Mouse (Mus musculus) intestine, postnatal 0 days (tissue): ENCODE data around the gene Elmsan1. TPM values are rescaled to one million over a fixed set of nuclear protein-coding genes. Genes with fewer than 3 reads are reported as not detected.
"Not testable (repeated sequence)": the region's sequence is repeated elsewhere in the genome, so short reads cannot be mapped to it uniquely, and the experiment has no call there.

Experiments used
- ATAC-seq: fragments of 200-750 bp; cut with Nextera tagmentation; 2 replicates; pipeline ENCODE4 v1.8.0; 2017; ENCODE audit warnings: mild to moderate bottlenecking, moderate TSS enrichment, moderate library complexity
- H3K27ac ChIP-seq: fragments of 300-500 bp; sonication (generic); 2 replicates; pipeline ENCODE4 v1.5.1; 2014; ENCODE audit warnings: mild to moderate bottlenecking, low read depth, low read length, moderate library complexity
- H3K27me3 ChIP-seq: fragments of 300-500 bp; sonication (generic); replicated peaks from 2 replicates; pipeline ENCODE4 v1.6.1; 2014; ENCODE audit warnings: low read length, mixed read lengths; ENCODE audit not compliant: control insufficient read depth, insufficient read depth
- H3K36me3 ChIP-seq: fragments of 300-500 bp; sonication (generic); 2 replicates; pipeline ENCODE4 v1.6.1; 2014; ENCODE audit warnings: mild to moderate bottlenecking, moderate library complexity; ENCODE audit not compliant: control insufficient read depth, insufficient read depth
- H3K4me1 ChIP-seq: fragments of 300-500 bp; sonication (generic); replicated peaks from 2 replicates; pipeline ENCODE4 v1.6.1; 2014; ENCODE audit warnings: antibody characterized with exemption, low read length, mixed read lengths; ENCODE audit not compliant: control insufficient read depth, insufficient read depth
- H3K4me2 ChIP-seq: fragments of 300-500 bp; sonication (generic); replicated peaks from 2 replicates; pipeline ENCODE4 v1.6.1; 2014; ENCODE audit warnings: low read depth, mild to moderate bottlenecking, moderate library complexity
- H3K4me3 ChIP-seq: fragments of 300-500 bp; sonication (generic); 2 replicates; pipeline ENCODE4 v1.5.1; 2014; ENCODE audit warnings: low read depth, low read length
- H3K9ac ChIP-seq: fragments of 300-500 bp; sonication (generic); 2 replicates; pipeline ENCODE4 v1.6.1; 2014; ENCODE audit warnings: mild to moderate bottlenecking, low read depth, low read length
- H3K9me3 ChIP-seq: fragments of 300-500 bp; sonication (generic); 2 replicates; pipeline ENCODE4 v1.6.1; 2016; ENCODE audit warnings: mixed run types; ENCODE audit not compliant: control insufficient read depth
- CTCF ChIP-seq: sonication (generic); IDR thresholded peaks from 2 replicates; pipeline ENCODE4 v1.5.1; 2016; ENCODE audit warnings: low read depth, mild to moderate bottlenecking, control low read depth, antibody characterized with exemption, moderate library complexity
- WGBS: fragments of 180-500 bp; shearing (Covaris S2); extraction: QIAGEN DNeasy Blood & Tissue Kit; methylation state at CpG from one replicate; pipeline ENCODE4 v1.1.7; 2014; 5-methylcytosine and 5-hydroxymethylcytosine counted together
- polyA plus RNA-seq: library from polyadenylated mRNA; unstranded; fragments of >200 nt; fragmentation: Nextera tagmentation; extraction: Ambion mirVana; gene quantifications from 2 replicates; pipeline ENCODE4 v1.2.1, GENCODE M21; 2015

The Elmsan1 gene
- polyA plus RNA-seq, 1 experiment from 2014 or later: 4.9 TPM

GRCm38 (mm10) chr12:84100604-84101492 lies 117.8 kb downstream of the Elmsan1 start, which contains the start of gene Acot6:
Gene Acot6 (plus strand): TSS chr12:84100654.
- H3K27ac ChIP-seq: peak within 1 kb of the TSS; percentile 88
- under 1% methylated on average over 69 of the region's 80 CpGs for WGBS

GRCm38 (mm10) chr12:84100071-84100470 lies 118.6 kb downstream of the Elmsan1 start:
- Histone ChIP-seq H3K27ac (peak overlapping the region; percentile 88; the same call in 1 of the 2 replicates), H3K36me3 (no peaks in the 10 kb centered on the region), H3K4me1 (no peaks in the 10 kb centered on the region), H3K4me3 (no peak overlapping the region; the same call in 1 of the 2 replicates), H3K9me3 (no peaks in the 10 kb centered on the region), H3K4me2 (peak overlapping the region; percentile 84), H3K27me3 (no peaks in the 10 kb centered on the region), H3K9ac (peak overlapping the region; percentile 78; the same call in 1 of the 2 replicates)
- TF ChIP-seq CTCF: no peak
- WGBS: 46% methylated on average over 1 of the region's 1 CpGs
- peak; percentile 34 for ATAC-seq

More at GRCm38 (mm10) chr12:84100604-84101492, 117.8 kb downstream of the Elmsan1 start, which contains the start of gene Acot6:
- not testable (repeated sequence) for H3K36me3 ChIP-seq, H3K9me3 ChIP-seq, H3K4me1 ChIP-seq, H3K27me3 ChIP-seq
- Histone ChIP-seq H3K4me3 (peak within 1 kb of the TSS; percentile 50), H3K9ac (peak within 1 kb of the TSS; percentile 78), H3K4me2 (peak within 1 kb of the TSS; percentile 84)
- TF ChIP-seq CTCF: peak; percentile 28; the same call in 1 of the 2 replicates
- peak; percentile 70 for ATAC-seq

- no peak overlapping the region for H3K4me3 ChIP-seq
- 58% methylated on average over 2 of the region's 2 CpGs for WGBS
- H3K9ac ChIP-seq: no peak overlapping the region
- H3K4me1 ChIP-seq: no peaks in the 10 kb centered on the region
- no peak for TF ChIP-seq CTCF
- H3K36me3 ChIP-seq: no peaks in the 10 kb centered on the region
- no peaks in the 10 kb centered on the region for H3K27me3 ChIP-seq
- H3K27ac ChIP-seq: no peak overlapping the region; the same call in 1 of the 2 replicates
- H3K4me2 ChIP-seq: no peak overlapping the region
- peak; percentile 42 for ATAC-seq
- H3K9me3 ChIP-seq: no peaks in the 10 kb centered on the region
Measured at GRCm38 (mm10) chr12:84099605-84100004, 119.1 kb downstream of the Elmsan1 start.

Other genes with a start within 250 kb of the Elmsan1 start
- gene Heatr4, start 234.0 kb downstream of the Elmsan1 start, polyA plus RNA-seq: 0.04 TPM in 1 of 2 replicates, not detected in the other
- 63.7 and 69.3 TPM in 2 replicates for gene Acot2, start 231.0 kb downstream of the Elmsan1 start, polyA plus RNA-seq
- 251 and 267 TPM in 2 replicates for gene Acot1, start 209.4 kb downstream of the Elmsan1 start, polyA plus RNA-seq
- 45.2 and 53.8 TPM in 2 replicates for gene Acot4, start 180.5 kb downstream of the Elmsan1 start, polyA plus RNA-seq
- gene Gm49366, start 179.9 kb downstream of the Elmsan1 start, polyA plus RNA-seq: not detected in 2 replicates
- 22.5 and 28.2 TPM in 2 replicates for gene Acot3, start 166.7 kb downstream of the Elmsan1 start, polyA plus RNA-seq
- gene Acot5, start 149.6 kb downstream of the Elmsan1 start, polyA plus RNA-seq: 6.6 and 7.8 TPM in 2 replicates
- gene Acot6, start 118.2 kb downstream of the Elmsan1 start, polyA plus RNA-seq: 8.4 and 9.7 TPM in 2 replicates
- gene Dnal1, start 104.5 kb downstream of the Elmsan1 start, polyA plus RNA-seq: 1.0 and 1.3 TPM in 2 replicates
- 0.30 and 0.43 TPM in 2 replicates for gene Pnma1, start 70.4 kb downstream of the Elmsan1 start, polyA plus RNA-seq
- gene Ptgr2, start 66.4 kb upstream of the Elmsan1 start, polyA plus RNA-seq: 35.3 and 41.2 TPM in 2 replicates
- 34.2 and 34.5 TPM in 2 replicates for gene Zfp410, start 98.0 kb upstream of the Elmsan1 start, polyA plus RNA-seq
- 21.5 and 23.2 TPM in 2 replicates for gene Coq6, start 142.8 kb upstream of the Elmsan1 start, polyA plus RNA-seq
- gene Fam161b, start 143.0 kb upstream of the Elmsan1 start, polyA plus RNA-seq: 0.91 and 1.4 TPM in 2 replicates
- gene Entpd5, start 190.1 kb upstream of the Elmsan1 start, polyA plus RNA-seq: 54.4 and 56.5 TPM in 2 replicates
- 0.42 and 0.53 TPM in 2 replicates for gene Bbof1, start 190.2 kb upstream of the Elmsan1 start, polyA plus RNA-seq
- gene Rnf113a2, start 198.3 kb upstream of the Elmsan1 start, polyA plus RNA-seq: 17.4 and 18.7 TPM in 2 replicates
- 13.5 and 15.4 TPM in 2 replicates for gene Aldh6a1, start 232.1 kb upstream of the Elmsan1 start, polyA plus RNA-seq
- 7.9 and 8.0 TPM in 2 replicates for gene Lin52, start 232.5 kb upstream of the Elmsan1 start, polyA plus RNA-seq